Mouse (Mus musculus): ENCODE results near the gene Ap2s1.

GRCm38 (mm10) chr7:16700583-16700982 is 37.6 kb upstream of the Ap2s1 start:
- no peak for TF ChIP-seq POLR2A (IDR thresholded peaks at IDR 0.05; ENCODE audit: extremely low read depth, insufficient read depth, low read length)
- no peak for TF ChIP-seq CTCF (IDR thresholded peaks at IDR 0.05; ENCODE audit: extremely low read depth, insufficient read depth, low read length)

Data from cortical plate, adult 2 months (tissue).